Mouse (Mus musculus): ENCODE results near the gene Dnajc10.

- TF ChIP-seq POLR2A (IDR thresholded peaks at IDR 0.05; ENCODE audit: low read depth, low read length): no peak
- TF ChIP-seq CTCF (IDR thresholded peaks at IDR 0.05; ENCODE audit: borderline replicate concordance, insufficient read depth, low read length): no peak
These were observed 3.9 kb upstream of the Dnajc10 start for GRCm38 (mm10) chr2:80311350-80311749.

Measured in embryonic fibroblast, embryonic 13.5 days (primary cell).